Mouse (Mus musculus) testis, postnatal 14 days (tissue): ENCODE data around the gene Plekha1.

Source experiments
- DNase-seq: peaks from one replicate; pipeline ENCODE4 v3.0.0; 2021; ENCODE audit warnings: low spot score

Gene Plekha1

DNA sequence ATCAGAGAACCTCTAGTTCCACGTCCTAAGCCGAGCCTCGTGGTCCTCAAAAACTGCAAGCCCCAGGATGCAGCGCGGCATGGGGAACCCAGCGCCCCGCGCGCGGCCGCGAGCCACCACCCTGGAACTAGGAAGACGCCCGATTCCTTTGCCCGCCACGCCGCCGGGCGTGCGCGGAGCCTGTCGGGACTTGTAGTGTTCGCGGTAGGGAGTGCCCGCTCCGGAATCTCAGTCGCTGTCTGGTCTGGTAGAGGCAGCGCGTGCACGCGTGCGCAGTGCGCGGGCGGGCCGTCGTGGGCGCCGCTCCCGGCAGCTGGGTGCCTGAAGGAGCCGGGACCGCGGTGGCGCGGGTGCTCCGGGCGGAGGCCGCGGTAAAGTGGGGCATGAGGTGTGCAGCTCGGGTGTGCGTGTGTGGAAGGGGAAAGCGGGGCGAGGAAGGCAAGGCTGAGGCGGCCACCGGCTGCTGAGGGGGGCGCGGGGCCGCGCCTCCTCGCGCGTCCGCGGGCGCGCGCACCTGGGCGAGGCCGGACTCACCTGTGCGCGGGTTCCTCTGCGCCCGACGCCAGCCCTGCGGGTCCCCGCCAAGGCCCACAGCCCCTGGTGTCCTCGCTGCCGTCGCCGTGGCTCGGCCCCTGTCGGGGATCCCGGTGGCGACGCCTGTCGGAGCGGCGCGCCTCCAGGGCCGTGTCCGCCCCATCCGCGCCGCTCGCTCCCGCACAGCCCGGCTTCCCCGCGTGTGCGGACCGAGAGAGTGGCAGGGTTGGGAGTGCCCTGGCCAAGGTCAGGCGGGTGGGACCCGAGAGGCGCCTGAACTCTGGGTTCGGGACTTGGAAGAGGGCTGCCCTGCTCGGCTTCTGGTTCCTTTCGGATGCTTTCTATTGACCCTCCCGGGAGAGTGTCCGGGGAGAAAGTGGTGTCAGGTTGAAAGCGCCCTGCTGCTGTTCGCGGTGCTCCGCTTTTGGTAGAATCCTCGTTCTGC is at the start of gene Plekha1:
Plekha1 (plus strand) TSS at position 144 of the 979 bp plus-strand sequence.
- peak; percentile 97 for DNase-seq

DNA sequence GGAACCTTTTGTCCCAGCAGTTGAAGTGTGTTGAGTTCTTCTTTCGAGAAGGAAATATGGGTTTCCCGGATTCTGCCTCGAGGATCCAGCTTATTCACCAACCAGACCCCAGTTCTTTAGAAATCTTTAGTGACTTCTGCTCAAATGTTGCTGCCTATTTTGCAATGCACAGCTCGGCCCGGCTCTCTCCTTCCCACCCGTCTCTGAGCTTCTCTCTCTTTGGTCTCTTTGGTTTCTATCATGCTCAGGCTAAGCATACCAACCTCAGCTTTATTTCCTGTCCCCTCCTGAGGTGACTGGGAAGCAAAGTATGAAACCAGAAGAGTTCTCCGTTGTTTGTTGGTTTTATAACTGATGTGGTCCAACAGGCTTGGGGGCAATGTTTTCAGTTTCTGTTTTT is 49.3 kb upstream of the Plekha1 start:
- DNase-seq = no peak

DNA sequence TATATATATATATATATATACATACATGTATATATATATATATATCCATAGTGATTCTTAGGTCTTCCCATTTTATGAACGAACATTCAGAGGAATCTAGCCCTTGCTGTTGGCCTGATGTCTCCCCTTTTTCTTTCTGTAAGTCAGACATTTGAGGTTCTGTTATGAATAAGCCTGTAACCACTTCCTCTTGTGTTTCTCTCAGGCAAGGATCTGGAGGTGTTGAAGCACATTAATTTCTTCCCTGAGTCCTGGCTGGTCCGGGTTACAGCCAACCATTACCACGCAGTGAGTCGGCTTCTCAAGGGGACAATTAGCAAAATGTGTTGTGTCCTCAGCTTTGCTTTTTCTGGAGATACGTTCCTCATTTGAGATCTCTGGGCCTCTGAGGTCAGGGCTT is 46.7 kb upstream of the Plekha1 start:
- no peak for DNase-seq

DNA sequence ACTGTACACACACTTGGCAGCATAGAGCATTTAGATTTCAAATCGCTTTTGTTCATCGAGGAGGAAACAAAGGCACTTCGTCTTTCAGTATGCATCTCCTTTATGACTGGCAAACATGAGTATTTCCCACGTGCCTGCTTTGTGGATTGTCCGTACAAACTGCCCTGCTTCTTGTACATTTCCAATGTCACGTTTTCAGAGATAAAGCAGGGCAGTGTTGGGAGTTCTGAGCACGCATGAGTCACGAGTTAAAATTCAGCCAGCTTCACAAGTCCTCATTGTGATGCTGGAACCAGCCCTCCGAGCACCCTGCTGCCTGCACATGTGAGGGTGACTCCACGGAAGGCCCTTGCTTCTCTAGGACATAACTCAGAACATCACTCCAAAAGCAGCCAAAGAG is 45.9 kb upstream of the Plekha1 start:
- no peak for DNase-seq

DNA sequence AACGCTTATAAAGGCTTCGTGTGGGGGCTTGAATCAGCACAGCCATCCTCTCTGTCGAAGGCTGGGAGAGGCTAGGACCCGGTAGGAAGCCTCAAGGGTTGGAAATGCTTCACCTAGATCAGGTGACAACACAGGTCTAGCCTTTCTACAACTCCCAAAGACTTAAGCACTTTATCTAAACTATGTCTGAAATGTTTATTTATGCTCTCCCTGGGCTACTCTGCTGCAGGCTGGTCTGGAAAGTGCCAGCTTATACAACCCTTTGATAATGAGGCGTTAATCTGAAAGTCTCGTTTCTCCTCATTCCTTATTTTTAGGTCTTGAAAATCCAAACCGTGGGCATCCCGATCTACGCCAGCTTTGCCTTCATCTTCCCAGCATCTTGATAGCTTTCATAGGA is 41.6 kb upstream of the Plekha1 start:
- DNase-seq = no peak

DNA sequence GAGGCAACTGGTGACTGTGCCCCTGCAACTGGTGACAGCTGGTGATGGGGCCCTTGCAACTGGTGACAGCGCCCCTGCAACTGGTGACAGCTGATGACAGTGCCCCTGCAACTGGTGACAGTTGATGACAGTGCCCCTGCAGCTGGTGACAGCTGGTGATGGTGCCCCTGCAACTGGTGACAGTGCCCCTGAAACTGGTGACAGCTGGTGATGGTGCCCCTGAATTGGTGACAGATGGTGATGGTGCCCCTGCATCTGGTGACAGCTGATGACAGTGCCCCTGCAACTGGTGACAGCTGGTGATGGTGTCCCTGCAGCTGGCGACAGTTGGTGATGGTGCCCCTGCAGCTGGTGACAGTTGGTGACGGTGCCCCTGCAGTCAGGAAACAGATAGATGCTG is 39.2 kb upstream of the Plekha1 start:
- no peak for DNase-seq

DNA sequence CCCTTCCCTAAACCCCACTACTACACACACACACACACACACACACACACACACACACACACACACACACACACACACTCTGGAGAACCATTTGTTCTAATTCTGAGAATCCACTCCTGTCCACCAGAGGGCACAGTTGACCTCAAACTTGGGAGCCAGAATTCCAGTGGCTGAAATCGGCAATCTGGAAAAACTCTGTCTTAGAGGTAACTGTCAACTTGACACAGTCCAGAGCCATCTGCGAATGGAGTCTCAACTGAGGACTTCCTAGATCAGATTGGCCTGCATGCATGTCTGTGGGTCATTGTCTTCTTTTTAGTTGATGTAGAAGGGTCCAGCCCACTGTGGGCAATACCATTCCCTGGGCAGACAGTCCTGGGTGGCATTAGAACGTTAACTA is 38.1 kb upstream of the Plekha1 start:
- DNase-seq = no peak

DNA sequence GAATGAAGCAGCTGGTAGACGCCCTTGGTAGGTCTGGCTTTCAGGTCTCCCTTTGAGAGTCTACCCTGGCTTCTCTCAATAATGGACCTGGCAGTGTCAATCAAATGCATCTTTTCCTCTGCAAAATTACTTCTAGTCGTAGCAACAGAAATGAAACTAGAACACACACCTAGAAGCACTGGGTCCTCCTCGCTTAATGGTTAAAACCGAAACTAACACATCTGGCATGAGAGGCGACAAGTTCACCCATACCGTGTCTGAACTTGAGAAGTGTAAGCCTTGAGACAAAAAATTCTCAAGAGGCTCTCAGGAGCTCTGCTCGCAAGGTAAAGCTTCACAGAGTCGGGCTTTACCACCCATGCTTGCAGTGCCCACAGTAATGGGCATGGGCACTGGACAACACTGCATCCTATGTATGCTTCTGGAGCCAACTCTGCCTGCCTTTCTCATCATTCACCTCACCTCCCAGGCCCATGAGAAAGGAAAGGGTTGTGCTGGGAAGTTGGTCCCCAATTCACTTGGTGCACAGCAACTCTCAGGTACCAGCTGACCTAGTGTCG is 37.6 kb upstream of the Plekha1 start:
- no peak for DNase-seq

DNA sequence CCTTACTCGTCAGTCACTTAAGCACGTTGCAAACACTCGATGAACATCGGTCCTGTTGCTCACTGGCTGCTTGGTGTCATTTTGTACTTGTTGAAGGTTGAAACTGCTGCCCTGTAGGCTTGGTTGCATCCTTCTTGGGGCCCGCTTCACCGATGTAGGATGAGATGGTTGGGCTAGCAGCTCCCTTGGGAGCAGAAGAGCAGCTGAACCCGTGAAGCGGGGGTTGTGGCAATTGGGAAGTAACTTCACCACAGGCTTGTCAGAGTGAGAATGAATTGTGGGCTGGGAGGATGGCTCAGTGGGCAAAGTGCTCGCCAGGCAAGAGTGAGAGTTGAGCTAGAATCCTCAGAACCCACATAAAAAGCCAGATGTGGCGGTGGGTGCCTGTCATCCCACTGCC is 37.1 kb upstream of the Plekha1 start:
- no peak for DNase-seq

DNA sequence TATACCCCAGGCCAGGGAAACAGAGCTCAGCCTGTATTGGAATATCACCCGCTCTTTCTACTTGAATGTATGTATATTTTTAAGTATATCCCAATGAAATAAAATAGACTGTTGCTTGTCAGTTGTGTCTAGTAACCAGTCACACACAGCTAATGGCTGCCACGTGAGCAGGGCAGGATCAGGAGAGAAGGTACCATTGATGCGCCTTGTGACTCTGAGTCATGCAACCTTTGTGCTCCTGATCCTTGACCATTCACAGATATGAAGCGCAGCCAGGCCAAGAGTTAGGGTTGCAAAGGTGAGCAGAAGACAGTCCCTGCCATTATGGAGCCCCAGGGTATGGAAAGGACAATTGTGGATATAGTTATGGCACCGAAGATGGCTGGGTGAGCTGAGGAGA is 34.0 kb upstream of the Plekha1 start:
- no peak for DNase-seq

DNA sequence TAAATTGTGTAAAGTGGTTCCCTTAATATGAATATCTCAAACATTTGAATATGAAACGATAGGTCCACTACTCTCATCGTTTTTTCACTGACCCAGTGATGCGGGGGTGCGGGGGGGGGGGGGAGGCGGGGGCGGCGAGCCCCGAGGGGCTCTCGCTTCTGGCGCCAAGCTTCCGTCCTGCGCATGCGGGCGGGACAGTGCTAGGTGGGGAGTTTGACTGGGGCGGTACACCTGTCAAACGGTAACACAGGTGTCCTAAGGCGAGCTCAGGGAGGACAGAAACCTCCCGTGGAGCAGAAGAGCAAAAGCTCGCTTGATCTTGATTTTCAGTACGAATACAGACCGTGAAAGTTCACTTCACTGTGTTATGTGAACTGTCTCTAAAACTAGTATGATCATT is 31.3 kb upstream of the Plekha1 start:
- DNase-seq = no peak

DNA sequence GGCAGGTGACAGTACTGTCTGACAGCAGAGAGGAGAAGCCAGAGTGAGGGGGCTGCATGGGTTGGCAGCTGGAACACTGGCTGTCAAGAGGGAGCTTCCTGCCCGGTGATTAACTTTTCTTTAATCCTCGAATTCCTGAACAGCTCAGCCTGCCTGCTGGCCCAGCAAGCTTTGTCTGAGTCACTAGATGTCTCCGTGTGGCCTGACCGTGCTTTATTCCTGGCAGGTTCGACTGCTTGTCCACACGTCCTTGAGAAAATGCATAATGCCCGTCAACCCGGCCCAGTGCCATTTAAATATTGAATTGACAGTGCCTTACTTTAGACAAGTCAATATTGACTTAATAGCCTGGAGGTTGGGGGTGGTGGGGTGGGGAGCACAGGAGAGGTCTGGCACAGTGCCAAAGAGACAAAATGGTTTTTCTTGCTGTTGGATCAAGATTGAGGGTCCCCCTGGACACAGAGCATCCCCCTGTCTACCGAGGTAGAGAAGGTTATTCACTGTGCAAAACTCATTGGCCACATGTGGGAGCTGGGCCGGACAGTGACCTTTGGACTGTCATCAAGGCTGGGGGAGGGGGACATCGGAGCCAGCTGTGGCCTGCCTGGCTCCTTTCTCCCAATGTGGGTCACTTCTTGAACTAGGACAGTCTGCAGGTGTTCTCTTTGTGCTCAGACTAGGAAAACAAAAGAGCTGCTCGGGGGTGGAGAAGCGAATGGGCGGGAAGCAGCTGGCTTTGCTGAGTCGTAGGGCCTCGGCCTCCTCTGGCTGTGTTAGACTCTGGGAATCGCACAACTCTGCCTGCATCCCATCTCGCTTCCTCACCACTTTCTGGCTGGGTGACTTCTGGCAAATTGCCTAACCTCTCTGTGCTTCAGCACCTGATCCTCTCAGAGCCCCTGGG is 30.3 kb upstream of the Plekha1 start:
- no peak for DNase-seq

DNA sequence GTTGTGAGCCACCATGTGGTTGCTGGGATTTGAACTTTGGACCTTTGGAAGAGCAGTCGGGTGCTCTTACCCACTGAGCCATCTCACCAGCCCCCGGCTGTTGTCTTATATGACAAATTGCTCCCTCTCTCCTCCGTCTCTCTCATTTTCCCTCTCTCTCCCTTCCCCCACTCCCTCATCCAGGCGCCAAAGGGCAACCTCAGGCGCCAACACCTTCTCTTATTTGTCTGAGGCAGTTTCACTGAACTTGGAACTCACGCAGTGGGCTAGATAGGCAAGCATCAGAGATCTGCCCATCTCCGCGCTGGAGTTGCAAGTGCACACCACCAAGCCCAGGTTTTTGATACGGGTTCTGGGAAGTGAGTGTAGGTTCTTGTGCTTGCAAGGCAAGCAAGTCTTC is 29.5 kb upstream of the Plekha1 start:
- no peak for DNase-seq

DNA sequence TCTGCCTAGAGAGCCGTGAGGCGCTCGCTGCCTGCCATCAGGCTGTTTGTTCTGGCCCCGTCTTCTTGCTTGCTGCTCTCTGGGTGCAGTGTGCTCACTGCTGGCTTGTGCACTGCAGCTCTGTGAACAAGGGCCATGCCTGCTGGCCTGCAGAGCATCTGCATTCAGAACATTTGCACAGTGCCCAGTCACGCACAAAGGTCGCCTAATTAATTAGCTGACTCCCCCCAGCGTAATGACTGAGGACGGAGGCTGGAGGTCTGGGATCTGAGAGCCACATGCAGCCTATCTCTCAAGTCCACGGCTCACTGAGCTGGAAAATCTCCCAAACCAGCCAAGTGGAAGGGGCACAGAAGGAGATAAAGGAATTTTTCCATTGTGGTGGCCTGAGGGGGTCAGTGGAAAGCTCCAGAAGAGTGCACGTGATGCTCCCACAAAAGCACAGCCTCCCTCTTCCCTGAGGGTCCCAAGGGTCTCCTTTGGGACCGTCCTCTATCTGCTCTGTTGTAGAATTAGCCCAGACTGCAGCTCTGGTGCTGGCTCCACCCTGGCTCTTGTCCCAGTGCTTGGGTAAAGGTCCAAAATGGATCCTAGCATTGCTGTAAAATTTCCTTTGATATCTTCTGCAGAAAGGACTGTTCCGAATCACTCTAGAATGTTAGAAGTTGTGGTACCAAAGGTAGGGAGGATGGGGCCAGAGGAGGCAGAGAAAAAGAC is 27.5 kb upstream of the Plekha1 start:
- DNase-seq = no peak

DNA sequence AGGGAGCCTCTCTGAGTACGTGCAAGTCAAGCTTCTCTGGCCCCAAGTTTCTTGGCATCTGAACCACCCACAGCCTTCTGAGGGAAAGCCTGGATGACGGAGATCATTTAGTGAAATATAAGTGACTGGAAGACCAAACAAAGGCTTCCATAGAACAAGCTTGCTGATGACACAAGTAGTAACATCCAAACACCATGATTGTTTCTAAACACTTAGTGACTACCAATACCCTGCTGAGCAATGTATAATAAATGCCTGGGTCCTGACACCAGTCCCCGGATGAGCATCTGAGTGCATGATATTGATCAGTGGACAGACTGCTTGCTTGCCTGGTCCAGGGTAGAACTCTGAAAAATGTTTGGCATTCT is 26.9 kb upstream of the Plekha1 start:
- no peak for DNase-seq

DNA sequence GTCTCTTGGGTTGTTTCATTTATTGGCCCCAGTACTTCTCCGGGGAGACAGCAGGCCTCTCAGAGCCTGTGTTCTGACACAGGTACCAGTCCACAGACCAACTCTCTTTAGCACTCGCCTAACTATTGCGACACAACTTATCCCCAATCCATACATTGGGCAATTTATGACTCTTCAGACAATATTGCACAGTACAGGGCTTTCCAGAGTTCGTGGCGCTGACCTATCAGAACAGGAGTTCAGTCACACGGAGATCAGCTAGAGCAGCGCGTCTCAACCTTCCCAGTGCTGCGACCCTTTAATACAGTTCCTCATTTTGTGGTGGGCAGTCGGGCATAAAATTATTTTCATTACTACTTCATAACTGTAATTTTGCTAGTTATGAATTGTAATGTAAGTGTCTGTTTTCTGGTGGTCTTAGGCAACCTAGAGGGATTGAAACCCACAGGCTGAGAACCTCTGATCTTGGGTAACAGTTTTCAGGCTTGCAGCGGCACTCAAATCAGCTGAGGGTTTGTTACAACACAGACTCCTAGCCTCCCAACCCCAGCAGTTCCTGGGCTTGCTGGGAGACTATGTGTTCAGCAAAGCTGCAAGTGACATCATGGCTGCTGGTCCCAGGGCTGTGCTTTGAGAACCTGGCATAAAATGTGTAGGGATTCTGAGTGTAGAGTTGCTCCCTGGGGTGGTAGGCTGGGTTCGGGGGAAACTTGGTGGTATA is 26.0 kb upstream of the Plekha1 start:
- no peak for DNase-seq

DNA sequence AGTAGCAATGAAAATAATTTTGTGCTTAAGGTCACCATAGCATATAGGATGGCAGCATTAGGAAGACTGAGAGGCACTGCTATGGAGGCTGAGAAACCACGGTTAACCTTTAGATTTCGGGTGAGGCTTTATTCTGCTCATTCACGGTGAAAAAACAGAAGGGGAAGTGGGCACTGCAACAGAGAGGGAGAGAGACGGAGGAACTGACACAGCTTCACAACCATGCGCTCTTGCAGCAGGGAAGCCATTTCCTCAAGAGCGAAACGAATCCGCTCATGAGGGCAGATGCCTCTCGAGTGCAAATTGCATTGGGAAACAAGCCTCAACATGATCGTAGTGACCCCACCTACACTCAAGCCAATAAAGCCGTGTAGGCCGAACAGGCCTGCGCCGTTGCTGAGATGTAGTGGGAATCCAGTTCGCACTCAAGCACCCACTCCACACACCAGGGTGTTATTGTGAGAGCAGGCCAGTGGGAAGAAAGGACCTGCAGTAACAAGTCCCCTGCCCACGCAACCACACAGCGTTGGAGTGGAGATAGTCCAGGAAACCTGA is 18.3 kb upstream of the Plekha1 start:
- DNase-seq = no peak

DNA sequence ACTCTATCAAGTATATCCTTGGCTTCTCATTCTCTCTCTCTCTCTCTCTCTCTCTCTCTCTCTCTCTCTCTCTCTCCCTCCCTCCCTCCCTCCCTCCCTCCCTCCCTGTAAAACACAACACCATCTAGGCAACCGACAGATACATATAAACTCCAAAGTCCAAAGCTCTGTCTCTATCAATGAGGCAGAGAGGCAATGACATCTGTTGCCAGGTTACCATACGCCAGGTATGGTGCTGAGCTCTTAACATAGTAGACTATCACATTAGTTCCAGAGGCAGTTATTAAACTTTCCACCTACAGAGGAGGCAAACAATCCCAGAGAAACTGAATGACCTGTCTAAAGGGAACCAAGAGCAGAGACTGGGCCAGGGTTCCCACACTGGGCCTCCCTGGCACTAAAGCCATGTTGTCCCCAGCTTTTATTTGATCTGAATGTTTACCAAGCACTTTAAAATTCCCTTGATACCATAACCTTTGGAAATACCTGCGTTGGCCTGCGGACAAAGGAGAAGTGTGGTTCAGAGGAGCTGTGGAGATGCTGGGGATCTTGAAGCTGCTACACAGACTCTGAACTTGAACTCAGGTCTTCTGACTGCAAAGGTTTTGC is 10.8 kb upstream of the Plekha1 start:
- DNase-seq = no peak

DNA sequence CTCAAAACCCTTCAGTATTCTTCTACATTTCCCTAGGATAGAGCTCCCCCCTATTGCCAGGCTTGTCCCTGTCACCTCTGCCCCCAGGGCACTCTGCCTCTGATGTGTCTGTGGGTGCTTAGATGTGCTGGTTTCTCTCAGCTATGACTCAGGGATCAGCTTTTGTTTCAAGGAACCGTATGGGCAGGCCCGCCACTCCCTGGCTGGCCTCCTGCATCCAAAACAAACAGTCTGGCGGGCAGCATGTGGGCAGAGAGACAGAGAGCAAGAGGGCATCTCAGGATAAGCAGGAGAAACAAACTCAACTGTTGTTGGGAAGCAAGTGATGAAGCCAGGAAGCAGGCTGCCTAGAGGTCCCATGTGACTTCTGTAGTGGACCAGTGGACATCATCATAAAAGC is 9.9 kb upstream of the Plekha1 start:
- DNase-seq = no peak

DNA sequence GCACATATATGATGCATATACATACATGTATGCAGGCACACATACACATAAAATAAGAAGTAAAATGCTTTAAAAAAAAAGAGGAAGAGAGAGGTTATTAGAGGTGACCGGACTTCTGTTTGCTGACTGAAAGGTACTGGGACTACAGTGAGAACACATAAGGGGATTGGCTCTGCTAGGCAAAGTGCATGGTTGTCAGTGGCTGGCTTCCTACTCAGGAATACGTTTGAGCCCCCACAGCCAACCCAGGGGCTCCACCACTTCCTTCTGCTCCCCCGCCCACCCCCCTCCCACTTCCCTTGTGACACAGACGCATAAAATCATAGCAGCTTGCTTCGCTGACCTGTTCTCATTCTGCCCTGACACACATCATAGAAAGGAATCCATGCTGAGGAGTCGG is 7.6 kb upstream of the Plekha1 start:
- no peak for DNase-seq

DNA sequence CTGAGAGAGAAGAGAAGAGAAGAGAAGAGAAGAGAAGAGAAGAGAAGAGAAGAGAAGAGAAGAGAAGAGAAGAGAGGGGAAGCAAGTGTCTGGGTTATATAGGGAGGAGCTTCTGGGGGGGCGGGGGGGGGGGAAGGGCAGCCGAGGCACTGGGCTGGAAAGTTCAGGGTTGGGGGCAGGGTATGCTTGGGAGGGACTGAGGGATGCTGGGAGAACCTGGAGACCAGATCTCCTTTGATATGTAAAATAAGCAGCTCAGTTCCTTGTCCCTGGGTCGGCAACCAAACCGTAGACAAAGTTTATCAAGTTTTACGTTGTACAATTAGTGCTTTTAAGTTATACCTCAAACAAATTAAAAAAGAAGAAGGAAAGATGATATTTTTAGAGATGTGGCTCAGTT is 5.6 kb upstream of the Plekha1 start:
- DNase-seq = no peak
